Mouse (Mus musculus): ENCODE data around the gene Ptprt. TPM values are rescaled to one million over a fixed set of nuclear protein-coding genes. Genes with fewer than 3 reads are reported as not detected.
A peak's percentile ranks its signal among the peaks of the same experiment; 100 is the strongest.
"Not testable (repeated sequence)": the region's sequence is repeated elsewhere in the genome, so short reads cannot be mapped to it uniquely, and the experiment has no call there.

Ptprt gene
- polyA plus RNA-seq, 1 experiment from 2014 or later, result 3.4 TPM

GRCm38 (mm10) chr2:162172529-162172928 lies 488.4 kb downstream of the Ptprt start:
- H3K9me3 ChIP-seq (ENCODE audit: low read depth, low read length), result no peaks in the 10 kb centered on the region
- TF ChIP-seq CTCF (IDR thresholded peaks at IDR 0.05; ENCODE audit: low read depth), result no peak
- H3K27ac ChIP-seq (ENCODE audit: low read depth), result no peak overlapping the region
- ATAC-seq (ENCODE audit: insufficient read depth) (no peak), DNase-seq (no peak)
- no peaks in the 10 kb centered on the region for H3K4me1 ChIP-seq (ENCODE audit: insufficient read depth)
- no peak overlapping the region for H3K4me3 ChIP-seq (ENCODE audit: low read depth, low read length)
- no peaks in the 10 kb centered on the region for H3K36me3 ChIP-seq (ENCODE audit: insufficient read depth)
- H3K4me2 ChIP-seq, result no peak overlapping the region
- H3K9ac ChIP-seq, result no peak overlapping the region
- 72% methylated on average over 1 of the region's 1 CpGs for WGBS
- no peaks in the 10 kb centered on the region for H3K27me3 ChIP-seq (ENCODE audit: insufficient read depth, low read length)

DNA sequence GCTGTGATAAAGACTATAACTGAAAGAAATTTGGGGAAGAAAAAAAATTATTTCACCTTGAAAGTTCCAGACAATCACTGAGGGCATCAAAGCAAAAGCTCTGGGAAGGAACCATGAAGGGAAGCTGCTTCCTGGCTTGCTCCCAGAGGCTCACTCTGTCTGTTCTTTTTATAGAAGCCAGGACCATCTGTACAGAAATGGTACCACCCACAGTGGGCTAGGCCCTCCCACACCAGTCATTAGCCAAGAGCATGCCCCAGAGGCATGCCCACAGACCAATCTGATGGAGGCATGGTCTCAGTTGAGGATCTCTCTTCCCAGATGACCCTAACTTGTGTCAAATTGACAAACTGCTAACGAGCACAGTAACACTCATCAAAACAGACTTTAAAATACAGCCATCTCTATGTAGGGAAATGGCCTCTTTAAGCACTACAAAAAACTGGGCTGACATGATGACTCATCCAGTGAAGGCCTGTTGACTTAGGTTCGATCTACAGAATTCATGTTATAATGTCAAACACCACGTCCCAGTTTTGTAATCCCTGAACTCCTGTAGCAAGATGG lies 519.0 kb downstream of the Ptprt start:
- TF ChIP-seq CTCF (IDR thresholded peaks at IDR 0.05; ENCODE audit: low read depth), result no peak

GRCm38 (mm10) chr2:162136176-162136575 lies 524.8 kb downstream of the Ptprt start:
- not testable (repeated sequence) for H3K27me3 ChIP-seq (ENCODE audit: insufficient read depth, low read length); DNase-seq; H3K4me2 ChIP-seq; ATAC-seq (ENCODE audit: insufficient read depth); H3K36me3 ChIP-seq (ENCODE audit: insufficient read depth); H3K9me3 ChIP-seq (ENCODE audit: low read depth, low read length); H3K9ac ChIP-seq; H3K4me3 ChIP-seq (ENCODE audit: low read depth, low read length); H3K4me1 ChIP-seq (ENCODE audit: insufficient read depth); H3K27ac ChIP-seq (ENCODE audit: low read depth)
- WGBS, result 88% methylated on average over 3 of the region's 3 CpGs

More for the DNA sequence above, 519.0 kb downstream of the Ptprt start:
- no peaks in the 10 kb centered on the region for H3K4me1 ChIP-seq (ENCODE audit: insufficient read depth)
- H3K9ac ChIP-seq, result no peak overlapping the region
- H3K27ac ChIP-seq (ENCODE audit: low read depth), result no peak overlapping the region
- no peak overlapping the region for H3K4me2 ChIP-seq
- no peaks in the 10 kb centered on the region for H3K27me3 ChIP-seq (ENCODE audit: insufficient read depth, low read length)
- no peaks in the 10 kb centered on the region for H3K9me3 ChIP-seq (ENCODE audit: low read depth, low read length)
- WGBS, result 75% methylated on average over 3 of the region's 3 CpGs
- no peak overlapping the region for H3K4me3 ChIP-seq (ENCODE audit: low read depth, low read length)
- no peaks in the 10 kb centered on the region for H3K36me3 ChIP-seq (ENCODE audit: insufficient read depth)
- ATAC-seq (ENCODE audit: insufficient read depth) (no peak), DNase-seq (no peak)

DNA sequence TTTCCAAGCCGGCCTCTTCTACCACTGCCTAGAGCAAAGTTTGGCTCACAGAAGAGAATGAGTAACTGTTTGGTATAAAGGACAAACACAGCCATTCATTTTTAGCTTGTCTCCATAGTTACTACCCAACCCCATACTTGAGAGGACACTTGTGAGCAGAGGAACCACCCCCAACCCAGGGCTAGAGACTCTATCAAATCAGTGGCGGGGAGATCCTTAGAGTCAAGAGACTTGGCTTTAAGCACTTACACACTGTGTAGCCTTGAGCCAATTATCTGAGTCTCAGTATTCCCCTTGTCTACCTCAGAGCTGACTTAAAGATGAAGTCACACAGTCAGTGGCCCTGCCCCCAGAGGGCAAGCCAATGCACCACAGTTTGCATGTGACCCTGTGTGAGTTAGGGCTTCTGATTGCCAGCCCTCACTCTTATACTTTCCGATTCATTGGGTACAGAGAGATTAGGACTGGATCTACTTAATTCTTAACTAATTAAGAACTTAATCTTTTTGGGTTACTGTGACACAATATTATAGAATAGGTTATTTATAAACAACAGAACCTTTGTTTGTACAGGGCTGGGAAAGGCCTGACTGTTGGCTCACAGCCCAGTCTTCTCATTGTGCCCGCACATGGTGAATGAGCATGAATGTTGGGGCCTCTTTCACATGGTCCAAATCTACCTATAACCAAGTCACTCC lies 529.2 kb downstream of the Ptprt start:
- TF ChIP-seq CTCF (IDR thresholded peaks at IDR 0.05; ENCODE audit: low read depth), result no peak
- Histone ChIP-seq H3K36me3 (ENCODE audit: insufficient read depth) (no peaks in the 10 kb centered on the region), H3K27ac (ENCODE audit: low read depth) (no peak overlapping the region), H3K4me1 (ENCODE audit: insufficient read depth) (no peaks in the 10 kb centered on the region), H3K27me3 (ENCODE audit: insufficient read depth, low read length) (no peaks in the 10 kb centered on the region), H3K9me3 (ENCODE audit: low read depth, low read length) (no peaks in the 10 kb centered on the region), H3K9ac (no peak overlapping the region), H3K4me3 (ENCODE audit: low read depth, low read length) (no peak overlapping the region), H3K4me2 (no peak overlapping the region)
- WGBS, result 66% methylated on average over 4 of the region's 4 CpGs
- DNase-seq (peak; percentile 36), ATAC-seq (ENCODE audit: insufficient read depth) (peak; percentile 95)

DNA sequence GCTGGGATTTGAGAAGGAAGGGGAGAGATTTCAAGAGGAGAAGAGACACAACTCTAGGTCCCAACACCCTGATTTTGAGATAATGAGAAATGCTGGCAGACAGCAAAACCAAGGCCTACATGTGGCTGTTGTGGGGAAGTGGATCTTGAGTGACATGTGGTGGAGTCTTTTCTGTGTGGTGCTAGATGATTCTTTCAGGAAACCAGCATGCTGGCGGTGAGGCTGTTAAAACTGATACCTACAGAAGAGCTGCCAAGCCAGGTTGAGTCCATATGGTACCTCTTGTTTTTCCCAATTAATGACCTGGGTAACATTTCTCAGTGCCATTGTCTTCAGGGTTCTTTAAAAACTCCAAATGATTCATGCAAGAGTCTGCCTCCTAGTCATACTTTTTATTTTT lies 531.1 kb downstream of the Ptprt start:
- H3K27ac ChIP-seq (ENCODE audit: low read depth), result no peak overlapping the region
- H3K36me3 ChIP-seq (ENCODE audit: insufficient read depth), result no peaks in the 10 kb centered on the region
- TF ChIP-seq CTCF (IDR thresholded peaks at IDR 0.05; ENCODE audit: low read depth), result no peak
- no peak overlapping the region for H3K4me3 ChIP-seq (ENCODE audit: low read depth, low read length)
- DNase-seq (no peak), ATAC-seq (ENCODE audit: insufficient read depth) (no peak)
- no peak overlapping the region for H3K4me2 ChIP-seq
- H3K27me3 ChIP-seq (ENCODE audit: insufficient read depth, low read length), result no peaks in the 10 kb centered on the region
- 88% methylated on average over 1 of the region's 1 CpGs for WGBS
- no peaks in the 10 kb centered on the region for H3K9me3 ChIP-seq (ENCODE audit: low read depth, low read length)
- no peak overlapping the region for H3K9ac ChIP-seq
- no peaks in the 10 kb centered on the region for H3K4me1 ChIP-seq (ENCODE audit: insufficient read depth)

DNA sequence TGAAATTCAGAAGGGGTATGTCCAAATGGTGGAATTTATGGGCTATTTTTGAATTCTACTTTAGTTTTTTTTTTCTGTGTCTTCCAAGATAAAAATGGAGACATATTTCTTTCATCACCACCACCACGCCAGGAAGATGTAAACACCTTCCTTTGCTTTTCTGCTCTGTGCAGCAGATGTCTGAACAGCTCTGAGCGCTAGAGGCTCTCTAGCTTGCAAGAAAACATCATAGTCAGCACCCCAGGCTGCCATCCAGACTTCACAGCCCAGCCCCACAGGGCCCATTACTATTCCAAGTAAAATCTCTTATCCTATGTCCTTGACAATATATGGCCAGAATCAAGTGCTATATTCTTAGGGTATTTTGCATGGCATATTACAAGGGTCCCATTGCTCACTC lies 542.9 kb downstream of the Ptprt start:
- TF ChIP-seq CTCF (IDR thresholded peaks at IDR 0.05; ENCODE audit: low read depth), result no peak
- no peak for ATAC-seq (ENCODE audit: insufficient read depth)

GRCm38 (mm10) chr2:162082391-162082790 lies 578.6 kb downstream of the Ptprt start:
- Histone ChIP-seq H3K4me2 (no peak overlapping the region), H3K9ac (no peak overlapping the region), H3K27me3 (ENCODE audit: insufficient read depth, low read length) (no peaks in the 10 kb centered on the region), H3K4me3 (ENCODE audit: low read depth, low read length) (no peak overlapping the region), H3K9me3 (ENCODE audit: low read depth, low read length) (no peaks in the 10 kb centered on the region), H3K27ac (ENCODE audit: low read depth) (no peak overlapping the region), H3K4me1 (ENCODE audit: insufficient read depth) (no peaks in the 10 kb centered on the region), H3K36me3 (ENCODE audit: insufficient read depth) (no peaks in the 10 kb centered on the region)
- 83% methylated on average over 3 of the region's 3 CpGs for WGBS
- no peak for DNase-seq
- ATAC-seq (ENCODE audit: insufficient read depth), result no peak
- no peak for TF ChIP-seq CTCF (IDR thresholded peaks at IDR 0.05; ENCODE audit: low read depth)

More for the DNA sequence above, 542.9 kb downstream of the Ptprt start:
- Histone ChIP-seq H3K36me3 (ENCODE audit: insufficient read depth) (no peaks in the 10 kb centered on the region), H3K9me3 (ENCODE audit: low read depth, low read length) (no peaks in the 10 kb centered on the region), H3K27me3 (ENCODE audit: insufficient read depth, low read length) (no peaks in the 10 kb centered on the region), H3K9ac (no peak overlapping the region), H3K27ac (ENCODE audit: low read depth) (no peak overlapping the region), H3K4me2 (no peak overlapping the region), H3K4me1 (ENCODE audit: insufficient read depth) (no peaks in the 10 kb centered on the region), H3K4me3 (ENCODE audit: low read depth, low read length) (no peak overlapping the region)
- 34% methylated on average over 2 of the region's 2 CpGs for WGBS
- DNase-seq, result peak; percentile 16

All from lung, embryonic 14.5 days (tissue).